Mouse (Mus musculus): ENCODE data around the gene Zkscan7. TPM values are rescaled to one million over a fixed set of nuclear protein-coding genes. Genes with fewer than 3 reads are reported as not detected.

Gene Zkscan7
- polyA plus RNA-seq, 1 experiment from 2014 or later = 1.2 TPM

DNA sequence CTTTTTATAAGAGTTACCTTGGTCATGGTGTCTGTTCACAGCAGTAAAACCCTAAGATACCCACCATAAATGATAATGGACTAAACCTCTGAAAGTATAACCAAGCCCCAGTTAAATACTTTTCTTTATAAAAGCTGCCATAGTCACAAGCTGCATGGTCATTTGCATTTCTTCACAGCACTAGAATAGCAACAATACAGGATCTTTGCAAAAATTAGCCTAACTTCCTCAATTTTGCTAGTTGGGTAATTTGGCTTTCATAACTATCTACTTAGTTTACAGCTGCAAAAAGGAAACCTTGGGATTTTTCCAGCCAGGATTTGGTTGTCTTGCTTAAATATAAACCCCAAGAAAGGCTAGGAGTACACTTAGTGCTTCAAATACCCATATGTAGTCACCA is 24.7 kb upstream of the Zkscan7 start:
- Histone ChIP-seq H3K9me3 (ENCODE audit: low read length) (peaks cover 45% of the 10 kb centered on the region), H3K27ac (ENCODE audit: low read depth) (no peak overlapping the region), H3K9ac (replicated peaks) (no peak overlapping the region), H3K27me3 (ENCODE audit: insufficient read depth, low read length) (no peaks in the 10 kb centered on the region), H3K4me1 (ENCODE audit: insufficient read depth) (peaks cover 12% of the 10 kb centered on the region), H3K4me3 (ENCODE audit: low read depth, low read length) (no peak overlapping the region), H3K4me2 (ENCODE audit: low read depth, low read length) (no peak overlapping the region), H3K36me3 (replicated peaks; ENCODE audit: insufficient read depth, low read length) (peaks cover 64% of the 10 kb centered on the region)
- TF ChIP-seq CTCF (IDR thresholded peaks at IDR 0.05; ENCODE audit: low read depth) (no peak), EP300 (IDR thresholded peaks at IDR 0.05; ENCODE audit: low read depth) (no peak)
- ATAC-seq (no peak), DNase-seq (no peak)

DNA sequence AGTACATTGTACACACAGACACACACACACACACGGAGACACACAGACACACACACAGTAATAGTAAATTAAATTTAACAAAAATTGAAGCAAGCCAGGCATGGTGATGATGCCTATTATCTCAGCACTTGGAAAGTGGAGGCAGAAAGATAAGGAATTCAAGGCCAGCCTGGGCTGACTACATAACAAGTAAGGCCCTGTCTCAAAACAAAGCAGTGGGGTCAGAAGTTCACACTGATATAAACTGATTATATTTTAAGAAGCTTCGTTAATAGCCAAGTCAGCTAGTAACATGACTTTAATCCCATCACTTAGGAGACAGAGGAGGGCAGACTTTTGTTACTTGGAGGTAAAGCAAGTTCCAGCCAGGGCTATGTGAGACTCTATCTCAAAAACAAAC is 21.8 kb upstream of the Zkscan7 start:
- H3K9me3 ChIP-seq (ENCODE audit: low read length) = peaks cover 35% of the 10 kb centered on the region
- H3K4me2 ChIP-seq (ENCODE audit: low read depth, low read length) = 0 out of 2 replicates have a peak overlapping the region, but pooled peaks have one; percentile 71
- H3K36me3 ChIP-seq (replicated peaks; ENCODE audit: insufficient read depth, low read length) = peaks cover 37% of the 10 kb centered on the region
- ATAC-seq = no peak
- H3K27me3 ChIP-seq (ENCODE audit: insufficient read depth, low read length) = no peaks in the 10 kb centered on the region
- H3K9ac ChIP-seq (replicated peaks) = no peak overlapping the region
- WGBS (ENCODE audit: insufficient replicate concordance) = 72% methylated on average over 2 of the region's 2 CpGs
- peaks cover 12% of the 10 kb centered on the region for H3K4me1 ChIP-seq (ENCODE audit: insufficient read depth)
- H3K27ac ChIP-seq (ENCODE audit: low read depth) = no peak overlapping the region
- H3K4me3 ChIP-seq (ENCODE audit: low read depth, low read length) = no peak overlapping the region
- no peak for TF ChIP-seq EP300 (IDR thresholded peaks at IDR 0.05; ENCODE audit: low read depth)
- no peak for TF ChIP-seq CTCF (IDR thresholded peaks at IDR 0.05; ENCODE audit: low read depth)
- no peak for DNase-seq

DNA sequence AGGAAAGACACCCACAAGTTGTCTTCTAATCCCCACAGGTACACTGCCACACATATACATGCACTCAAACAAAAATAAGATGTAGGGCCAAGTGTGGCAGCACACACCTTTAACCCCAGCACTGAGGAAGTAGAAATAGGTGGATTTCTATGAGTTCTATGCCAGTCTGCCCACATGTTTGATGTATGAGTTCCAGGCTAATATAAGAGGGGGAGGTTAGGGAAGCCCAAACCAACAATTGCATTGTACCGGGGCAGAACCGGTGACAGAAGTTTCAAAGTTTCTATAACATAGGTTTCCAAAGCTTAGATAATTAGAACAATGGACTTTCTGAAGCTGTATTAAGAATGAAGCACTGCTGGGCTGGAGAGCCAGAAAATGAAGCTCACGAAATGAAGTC is 20.6 kb upstream of the Zkscan7 start:
- peak overlapping the region; percentile 87 for H3K9ac ChIP-seq (replicated peaks)
- H3K9me3 ChIP-seq (ENCODE audit: low read length) = peaks cover 25% of the 10 kb centered on the region

DNA sequence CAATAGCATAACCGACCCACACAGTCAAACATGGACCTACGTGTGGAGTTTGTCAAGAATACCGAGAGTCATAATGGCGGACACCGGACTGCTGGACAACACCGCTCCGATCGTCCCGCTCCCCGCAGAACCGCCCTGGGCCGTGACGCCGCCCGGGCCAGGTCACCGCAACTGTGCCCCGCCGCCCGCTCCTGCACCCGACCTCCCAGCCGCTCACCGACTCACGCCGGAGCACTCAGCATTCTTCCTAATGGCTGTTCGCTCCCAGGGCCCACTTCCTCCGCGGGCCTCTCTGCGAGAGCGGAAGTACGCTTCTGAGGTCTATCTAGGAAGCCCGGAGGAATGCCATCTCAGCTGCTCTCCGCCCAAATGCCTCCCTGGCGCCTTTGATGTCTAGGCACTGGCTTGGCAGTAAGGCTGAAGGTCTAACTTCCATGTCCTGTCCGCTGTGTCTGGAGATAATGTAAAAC is 19.8 kb upstream of the Zkscan7 start, which contains the start of gene Zfp445:
Zfp445 (minus strand) TSS at position 310 of the 470 bp plus-strand sequence.
- Histone ChIP-seq H3K9me3 (ENCODE audit: low read length) (peaks cover 16% of the 10 kb centered on the region), H3K9ac (replicated peaks) (peak within 1 kb of the TSS; percentile 87), H3K4me3 (ENCODE audit: low read depth, low read length) (peak within 1 kb of the TSS; percentile 82), H3K4me1 (ENCODE audit: insufficient read depth) (peaks cover 12% of the 10 kb centered on the region), H3K36me3 (replicated peaks; ENCODE audit: insufficient read depth, low read length) (peaks cover 20% of the 10 kb centered on the region), H3K4me2 (ENCODE audit: low read depth, low read length) (peak within 1 kb of the TSS; percentile 71), H3K27me3 (ENCODE audit: insufficient read depth, low read length) (no peaks in the 10 kb centered on the region), H3K27ac (ENCODE audit: low read depth) (peak within 1 kb of the TSS; percentile 92)
- WGBS (ENCODE audit: insufficient replicate concordance) = under 1% methylated on average over 34 of the region's 34 CpGs
- TF ChIP-seq EP300 (IDR thresholded peaks at IDR 0.05; ENCODE audit: low read depth) (no peak), CTCF (IDR thresholded peaks at IDR 0.05; ENCODE audit: low read depth) (no peak)
- ATAC-seq (peak; percentile 95), DNase-seq (peak; percentile 84)

More for the DNA sequence above, 20.6 kb upstream of the Zkscan7 start:
- ATAC-seq = no peak
- Histone ChIP-seq H3K4me2 (ENCODE audit: low read depth, low read length) (peak overlapping the region; percentile 71), H3K27ac (ENCODE audit: low read depth) (no peak overlapping the region), H3K27me3 (ENCODE audit: insufficient read depth, low read length) (no peaks in the 10 kb centered on the region), H3K36me3 (replicated peaks; ENCODE audit: insufficient read depth, low read length) (peaks cover 26% of the 10 kb centered on the region), H3K4me1 (ENCODE audit: insufficient read depth) (peaks cover 12% of the 10 kb centered on the region), H3K4me3 (ENCODE audit: low read depth, low read length) (peak overlapping the region; percentile 82)
- WGBS (ENCODE audit: insufficient replicate concordance) = 54% methylated on average over 3 of the region's 3 CpGs
- no peak for DNase-seq
- no peak for TF ChIP-seq CTCF (IDR thresholded peaks at IDR 0.05; ENCODE audit: low read depth)
- TF ChIP-seq EP300 (IDR thresholded peaks at IDR 0.05; ENCODE audit: low read depth) = no peak

DNA sequence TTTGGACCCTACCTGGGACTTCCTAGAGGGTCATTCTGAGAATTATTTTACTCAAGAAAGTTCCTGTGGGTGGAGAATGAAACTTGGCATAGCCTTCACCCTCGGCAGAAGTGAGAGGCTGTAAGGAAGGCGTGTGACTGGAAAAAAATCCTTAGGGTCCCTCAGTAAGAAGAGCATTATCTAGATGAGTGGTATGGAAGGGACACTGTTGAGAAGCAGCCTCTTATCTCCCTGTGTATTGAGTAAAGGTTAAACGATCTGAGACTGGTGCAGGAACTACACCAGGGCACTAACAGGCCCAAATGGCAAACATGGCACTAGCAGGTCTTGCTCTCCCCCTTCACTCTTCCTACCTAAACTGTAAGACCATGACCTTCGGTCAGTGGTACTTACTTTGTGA is 19.3 kb upstream of the Zkscan7 start:
- peaks cover 12% of the 10 kb centered on the region for H3K4me1 ChIP-seq (ENCODE audit: insufficient read depth)
- ATAC-seq (no peak), DNase-seq (no peak)
- H3K4me2 ChIP-seq (ENCODE audit: low read depth, low read length) = peak overlapping the region; percentile 71
- H3K27ac ChIP-seq (ENCODE audit: low read depth) = no peak overlapping the region
- WGBS (ENCODE audit: insufficient replicate concordance) = 72% methylated on average over 4 of the region's 4 CpGs
- H3K27me3 ChIP-seq (ENCODE audit: insufficient read depth, low read length) = no peaks in the 10 kb centered on the region
- no peak for TF ChIP-seq CTCF (IDR thresholded peaks at IDR 0.05; ENCODE audit: low read depth)
- H3K9me3 ChIP-seq (ENCODE audit: low read length) = peaks cover 12% of the 10 kb centered on the region
- H3K9ac ChIP-seq (replicated peaks) = peak overlapping the region; percentile 87
- peak overlapping the region; percentile 82 for H3K4me3 ChIP-seq (ENCODE audit: low read depth, low read length)
- peaks cover 16% of the 10 kb centered on the region for H3K36me3 ChIP-seq (replicated peaks; ENCODE audit: insufficient read depth, low read length)

DNA sequence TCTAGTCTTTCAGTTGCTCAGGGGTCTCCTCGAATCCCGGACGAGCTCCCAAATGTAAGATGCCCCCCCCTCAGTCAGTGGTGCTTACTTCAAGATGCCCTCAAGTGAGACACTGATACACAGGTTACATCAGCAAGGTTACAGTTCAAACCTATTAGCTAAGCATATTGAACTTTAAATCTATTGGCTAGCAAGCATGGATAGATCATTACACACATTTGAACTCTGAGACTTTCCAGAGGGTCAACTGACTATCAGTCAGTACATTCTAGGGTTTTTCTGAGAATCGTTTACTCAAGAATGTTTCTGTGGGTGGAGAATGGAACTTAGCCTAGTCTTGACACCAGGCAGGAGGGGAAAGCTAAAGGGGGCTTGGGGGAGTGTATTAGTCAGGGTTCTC is 12.9 kb upstream of the Zkscan7 start:
- H3K27ac ChIP-seq (ENCODE audit: low read depth) = peak overlapping the region; percentile 48; the same call in 1 of the 2 replicates
- H3K4me3 ChIP-seq (ENCODE audit: low read depth, low read length) = no peak overlapping the region
- H3K36me3 ChIP-seq (replicated peaks; ENCODE audit: insufficient read depth, low read length) = no peaks in the 10 kb centered on the region
- H3K4me2 ChIP-seq (ENCODE audit: low read depth, low read length) = no peak overlapping the region
- no peak overlapping the region for H3K9ac ChIP-seq (replicated peaks)
- WGBS (ENCODE audit: insufficient replicate concordance) = 76% methylated on average over 4 of the region's 4 CpGs
- H3K4me1 ChIP-seq (ENCODE audit: insufficient read depth) = no peaks in the 10 kb centered on the region
- H3K9me3 ChIP-seq (ENCODE audit: low read length) = peaks cover 9% of the 10 kb centered on the region
- peak; percentile 78 for ATAC-seq
- no peaks in the 10 kb centered on the region for H3K27me3 ChIP-seq (ENCODE audit: insufficient read depth, low read length)
- no peak for DNase-seq
- TF ChIP-seq CTCF (IDR thresholded peaks at IDR 0.05; ENCODE audit: low read depth) = no peak
- TF ChIP-seq EP300 (IDR thresholded peaks at IDR 0.05; ENCODE audit: low read depth) = no peak

DNA sequence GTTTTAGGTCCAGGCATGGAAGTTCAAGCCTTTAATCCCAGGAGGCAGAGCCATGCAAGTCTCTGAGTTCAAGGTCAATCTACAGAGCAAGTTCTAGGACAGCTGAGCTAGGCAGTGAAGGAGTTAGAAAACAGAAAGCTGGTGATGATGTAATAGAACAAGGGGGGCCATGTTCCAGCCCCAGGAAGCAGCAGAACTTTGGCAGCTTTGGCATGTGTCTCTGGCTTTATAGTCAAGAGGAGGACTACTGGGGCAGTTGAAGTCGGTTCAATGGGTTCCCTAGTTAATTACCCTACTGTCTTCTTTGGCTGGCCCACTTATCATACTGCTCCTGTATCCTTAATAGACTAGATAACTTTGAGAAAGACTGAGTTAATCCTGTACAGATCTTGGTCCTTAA is 10.8 kb upstream of the Zkscan7 start:
- H3K9me3 ChIP-seq (ENCODE audit: low read length) = peaks cover 9% of the 10 kb centered on the region
- H3K9ac ChIP-seq (replicated peaks) = no peak overlapping the region
- no peak overlapping the region for H3K27ac ChIP-seq (ENCODE audit: low read depth)
- H3K4me1 ChIP-seq (ENCODE audit: insufficient read depth) = no peaks in the 10 kb centered on the region
- ATAC-seq (no peak), DNase-seq (no peak)
- no peaks in the 10 kb centered on the region for H3K27me3 ChIP-seq (ENCODE audit: insufficient read depth, low read length)
- TF ChIP-seq CTCF (IDR thresholded peaks at IDR 0.05; ENCODE audit: low read depth) = no peak
- TF ChIP-seq EP300 (IDR thresholded peaks at IDR 0.05; ENCODE audit: low read depth) = no peak
- 59% methylated on average over 1 of the region's 1 CpGs for WGBS (ENCODE audit: insufficient replicate concordance)
- H3K36me3 ChIP-seq (replicated peaks; ENCODE audit: insufficient read depth, low read length) = no peaks in the 10 kb centered on the region
- no peak overlapping the region for H3K4me2 ChIP-seq (ENCODE audit: low read depth, low read length)
- H3K4me3 ChIP-seq (ENCODE audit: low read depth, low read length) = no peak overlapping the region

All from liver, postnatal 0 days (tissue).